Mouse (Mus musculus) liver, adult 2 months (tissue): ENCODE results near the gene Lce6a. TPM values are rescaled to one million over a fixed set of nuclear protein-coding genes. Genes with fewer than 3 reads are reported as not detected.

Source experiments
- DNase-seq: peaks from one replicate; pipeline ENCODE4 v3.0.0-alpha.2; 2011; ENCODE audit warnings: low read depth, low spot score; ENCODE audit errors: extremely low read depth
- H3K27ac ChIP-seq: fragments of 200-500 bp; replicated peaks from 2 replicates; pipeline ENCODE4 v1.5.1; 2012; ENCODE audit warnings: low read depth, mild to moderate bottlenecking, control low read depth, inconsistent platforms, low read length; ENCODE audit not compliant: insufficient read depth
- H3K27me3 ChIP-seq: fragments of 200-500 bp; 2 replicates; pipeline ENCODE4 v1.6.1; 2012; ENCODE audit warnings: mild to moderate bottlenecking, moderate library complexity, low read length, inconsistent platforms; ENCODE audit not compliant: control insufficient read depth, insufficient read depth
- H3K36me3 ChIP-seq: fragments of 200-500 bp; 2 replicates; pipeline ENCODE4 v1.6.1; 2012; ENCODE audit warnings: low read length, inconsistent platforms; ENCODE audit not compliant: control insufficient read depth, insufficient read depth
- H3K4me1 ChIP-seq: fragments of 200-500 bp; 2 replicates; pipeline ENCODE4 v1.6.1; 2011; ENCODE audit warnings: low read length; ENCODE audit not compliant: control insufficient read depth, insufficient read depth
- H3K4me3 ChIP-seq: fragments of 200-500 bp; 2 replicates; pipeline ENCODE4 v1.5.1; 2011; ENCODE audit warnings: low read depth, mild to moderate bottlenecking, control low read depth, low read length, moderate library complexity; ENCODE audit not compliant: insufficient read depth
- H3K79me2 ChIP-seq: fragments of 200-500 bp; 2 replicates; pipeline ENCODE4 v1.6.1; 2012; ENCODE audit warnings: inconsistent platforms, mild to moderate bottlenecking, low read length, moderate library complexity; ENCODE audit not compliant: control insufficient read depth, insufficient read depth
- H3K9ac ChIP-seq: fragments of 200-500 bp; 2 replicates; pipeline ENCODE4 v1.6.1; 2012; ENCODE audit warnings: low read depth, mild to moderate bottlenecking, control low read depth, inconsistent platforms, low read length
- CTCF ChIP-seq: fragments of 200-500 bp; IDR thresholded peaks from 2 replicates; pipeline ENCODE4 v1.5.1; 2011; ENCODE audit warnings: low read depth, low read length, control low read depth
- POLR2A ChIP-seq: fragments of 200-500 bp; IDR thresholded peaks from 2 replicates; pipeline ENCODE4 v1.6.1; 2011; ENCODE audit warnings: low read length, control low read depth; ENCODE audit not compliant: insufficient read depth; ENCODE audit errors: extremely low read depth
- WGBS: fragments of 180-500 bp; shearing (Covaris S2); methylation state at CpG from one replicate; pipeline ENCODE4 v1.1.7; 2018; 5-methylcytosine and 5-hydroxymethylcytosine counted together
- polyA plus RNA-seq: library from polyadenylated mRNA; depleted of rRNA; stranded (reverse); fragments of >200 nt; gene quantifications from 2 replicates; pipeline ENCODE4 v1.2.3, GENCODE M21; 2012
- total RNA-seq: library from RNA; depleted of rRNA; stranded (reverse); fragments of >200 nt; gene quantifications from 2 replicates; pipeline ENCODE4 v1.2.3, GENCODE M21; 2014

The Lce6a gene
- total and polyA plus RNA-seq, 2 experiments, result not detected

GRCm38 (mm10) chr3:92598429-92598828 is 23.0 kb downstream of the Lce6a start:
- TF ChIP-seq CTCF (no peak), POLR2A (no peak)
- H3K4me1 ChIP-seq, result no peaks in the 10 kb centered on the region
- H3K27me3 ChIP-seq, result no peaks in the 10 kb centered on the region
- H3K79me2 ChIP-seq, result no peaks in the 10 kb centered on the region
- no peak overlapping the region for H3K9ac ChIP-seq
- no peak for DNase-seq
- H3K4me3 ChIP-seq, result no peak overlapping the region
- H3K36me3 ChIP-seq, result no peaks in the 10 kb centered on the region
- H3K27ac ChIP-seq, result no peak overlapping the region
- WGBS, result 89% methylated on average over 2 of the region's 2 CpGs

GRCm38 (mm10) chr3:92588858-92589257 is 32.6 kb downstream of the Lce6a start, which contains the start of gene Smcp:
Smcp (minus strand) TSS chr3:92588997.
- Histone ChIP-seq H3K27me3 (no peaks in the 10 kb centered on the region), H3K4me3 (no peak within 1 kb of the TSS), H3K9ac (no peak within 1 kb of the TSS), H3K27ac (no peak within 1 kb of the TSS), H3K79me2 (no peaks in the 10 kb centered on the region), H3K4me1 (no peaks in the 10 kb centered on the region; the same call in 1 of the 2 replicates), H3K36me3 (no peaks in the 10 kb centered on the region)
- DNase-seq, result peak; percentile 35
- TF ChIP-seq CTCF (no peak), POLR2A (no peak)
- whole genome bisulfite sequencing, result 89% methylated on average over 1 of the region's 1 CpGs

DNA sequence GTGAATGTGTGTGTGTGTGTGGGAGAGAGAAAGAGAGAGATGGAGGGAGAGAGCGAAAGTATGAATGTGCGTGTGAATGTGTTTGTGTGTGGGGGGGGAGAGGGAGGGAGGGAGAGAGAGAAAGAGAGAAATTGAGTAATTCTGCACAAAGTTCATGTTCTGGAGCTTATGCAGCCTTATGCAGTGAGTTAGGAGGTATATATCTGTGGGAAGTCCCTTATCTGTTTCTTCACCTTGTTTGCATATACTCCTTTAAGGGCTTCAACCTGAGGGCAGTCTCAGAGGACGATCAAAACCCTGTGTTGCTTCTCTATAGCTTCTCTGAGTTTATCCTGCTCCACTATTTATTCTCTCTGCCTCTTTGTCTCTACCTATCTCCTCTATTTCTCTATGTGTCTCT is 34.3 kb downstream of the Lce6a start:
- no peak overlapping the region for H3K9ac ChIP-seq
- H3K36me3 ChIP-seq, result no peaks in the 10 kb centered on the region
- H3K4me1 ChIP-seq, result no peaks in the 10 kb centered on the region; the same call in 1 of the 2 replicates
- H3K79me2 ChIP-seq, result no peaks in the 10 kb centered on the region
- no peaks in the 10 kb centered on the region for H3K27me3 ChIP-seq
- no peak for TF ChIP-seq POLR2A
- TF ChIP-seq CTCF, result no peak
- DNase-seq, result peak; percentile 28
- no peak overlapping the region for H3K4me3 ChIP-seq
- WGBS, result 28% methylated on average over 3 of the region's 3 CpGs
- no peak overlapping the region for H3K27ac ChIP-seq

GRCm38 (mm10) chr3:92585055-92585454 is 36.4 kb downstream of the Lce6a start:
- H3K9ac ChIP-seq, result no peak overlapping the region
- TF ChIP-seq POLR2A (no peak), CTCF (no peak)
- 70% methylated on average over 1 of the region's 1 CpGs for whole genome bisulfite sequencing

DNA sequence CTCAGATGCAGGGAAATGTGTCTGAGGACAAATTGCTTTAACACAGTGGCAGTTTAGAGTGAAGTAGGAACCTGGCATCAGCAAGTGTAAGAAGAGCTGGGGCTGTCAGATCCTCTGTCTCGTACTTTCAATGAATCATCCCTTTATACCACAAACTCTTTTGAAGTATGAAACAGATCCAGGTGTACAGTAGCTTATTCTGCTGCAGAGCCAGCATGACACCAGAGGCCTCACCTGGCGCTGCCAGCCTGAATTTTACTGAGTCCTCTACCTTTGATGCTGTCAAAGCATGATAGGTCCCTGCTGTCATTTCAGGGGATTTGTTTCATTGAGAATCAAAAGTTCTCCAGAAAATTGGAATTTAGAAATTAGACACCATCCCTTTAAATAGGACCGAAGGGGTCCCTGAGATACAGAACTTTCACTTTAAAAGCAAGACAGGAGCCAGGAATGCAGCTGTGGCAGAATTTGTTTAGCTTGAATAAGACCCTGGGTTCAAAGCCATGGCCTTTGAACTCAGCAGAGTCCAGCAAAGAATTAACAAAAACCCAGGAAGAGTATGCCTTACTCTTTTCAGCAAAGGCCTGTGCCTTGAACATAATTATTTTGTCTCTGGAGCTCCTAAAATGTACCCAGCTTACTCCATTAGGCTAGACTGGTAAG is 38.2 kb downstream of the Lce6a start:
- Histone ChIP-seq H3K27ac (no peak overlapping the region), H3K27me3 (no peaks in the 10 kb centered on the region), H3K79me2 (no peaks in the 10 kb centered on the region), H3K36me3 (no peaks in the 10 kb centered on the region), H3K4me1 (peaks cover 4% of the 10 kb centered on the region), H3K4me3 (no peak overlapping the region), H3K9ac (no peak overlapping the region)
- no peak for DNase-seq
- no peak for TF ChIP-seq POLR2A
- TF ChIP-seq CTCF, result no peak
- 80% methylated on average over 3 of the region's 3 CpGs for WGBS

More at GRCm38 (mm10) chr3:92585055-92585454, 36.4 kb downstream of the Lce6a start:
- H3K79me2 ChIP-seq, result no peaks in the 10 kb centered on the region
- H3K4me1 ChIP-seq, result no peaks in the 10 kb centered on the region; the same call in 1 of the 2 replicates
- H3K27ac ChIP-seq, result no peak overlapping the region
- no peaks in the 10 kb centered on the region for H3K36me3 ChIP-seq
- no peak for DNase-seq
- H3K4me3 ChIP-seq, result no peak overlapping the region
- H3K27me3 ChIP-seq, result no peaks in the 10 kb centered on the region

GRCm38 (mm10) chr3:92579508-92579907 is 42.0 kb downstream of the Lce6a start:
- Histone ChIP-seq H3K4me3 (no peak overlapping the region), H3K27ac (no peak overlapping the region), H3K9ac (no peak overlapping the region), H3K27me3 (no peaks in the 10 kb centered on the region), H3K4me1 (peaks cover 4% of the 10 kb centered on the region), H3K79me2 (no peaks in the 10 kb centered on the region), H3K36me3 (no peaks in the 10 kb centered on the region)
- no peak for DNase-seq
- 71% methylated on average over 1 of the region's 1 CpGs for WGBS
- TF ChIP-seq POLR2A (no peak), CTCF (no peak)
